Mouse (Mus musculus): ENCODE measurements around the gene Ctsd.

The Ctsd gene

DNA sequence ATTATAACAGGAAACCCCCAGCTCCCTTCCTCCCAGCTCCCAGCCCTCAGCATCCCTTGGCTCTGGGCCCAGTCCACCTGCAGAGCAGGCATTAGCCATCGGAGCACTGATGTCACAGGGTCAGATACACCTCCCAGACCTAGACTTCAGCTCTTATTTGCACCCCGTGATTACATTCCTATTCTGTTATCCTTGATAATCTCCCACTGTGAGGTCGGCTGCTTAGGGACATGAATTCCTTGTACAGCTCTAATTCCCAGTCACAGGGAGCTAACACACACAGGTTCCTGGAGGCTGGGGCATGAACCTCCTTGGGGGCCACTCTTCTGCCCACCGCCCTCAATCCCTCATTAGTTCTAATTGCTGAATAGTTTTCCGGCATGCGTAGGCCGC lies 12.9 kb upstream of the Ctsd start:
- ATAC-seq (ENCODE audit: insufficient number of reproducible peaks, low FRiP score, low TSS enrichment): no peak

DNA sequence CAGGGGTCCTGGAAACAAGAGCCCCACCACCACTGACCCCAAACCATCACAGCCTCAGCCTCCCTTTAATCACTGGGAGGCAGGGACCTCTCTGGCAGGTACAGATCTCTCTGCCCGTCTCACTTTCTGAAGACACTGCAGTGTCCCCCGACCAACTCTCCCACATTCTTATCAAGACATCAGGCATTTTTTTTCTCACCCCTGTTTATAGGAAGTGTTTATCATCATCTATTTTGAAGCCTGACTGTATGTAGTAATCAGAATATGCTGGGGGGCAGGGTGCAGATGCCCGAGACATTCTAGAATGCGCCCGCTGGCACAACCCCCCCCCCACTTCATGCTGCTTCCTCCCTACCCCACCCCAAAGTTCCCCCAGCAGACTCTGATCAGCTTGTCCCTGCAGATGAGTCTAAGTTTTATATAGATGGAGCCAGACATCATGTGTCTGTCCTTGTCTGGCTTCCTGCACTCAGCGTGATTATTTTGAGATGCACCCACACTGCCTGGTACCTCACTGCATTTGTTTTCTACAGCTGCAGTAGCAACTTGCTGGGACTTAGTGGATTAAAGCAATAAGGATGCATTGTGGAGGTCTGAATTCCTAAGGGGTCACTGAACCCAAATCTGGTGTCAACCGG lies 12.4 kb upstream of the Ctsd start:
- ATAC-seq (ENCODE audit: insufficient number of reproducible peaks, low FRiP score, low TSS enrichment): no peak

- ATAC-seq (ENCODE audit: insufficient number of reproducible peaks, low FRiP score, low TSS enrichment): no peak
Observed at GRCm38 (mm10) chr7:142399250-142399649, 11.4 kb upstream of the Ctsd start.

DNA sequence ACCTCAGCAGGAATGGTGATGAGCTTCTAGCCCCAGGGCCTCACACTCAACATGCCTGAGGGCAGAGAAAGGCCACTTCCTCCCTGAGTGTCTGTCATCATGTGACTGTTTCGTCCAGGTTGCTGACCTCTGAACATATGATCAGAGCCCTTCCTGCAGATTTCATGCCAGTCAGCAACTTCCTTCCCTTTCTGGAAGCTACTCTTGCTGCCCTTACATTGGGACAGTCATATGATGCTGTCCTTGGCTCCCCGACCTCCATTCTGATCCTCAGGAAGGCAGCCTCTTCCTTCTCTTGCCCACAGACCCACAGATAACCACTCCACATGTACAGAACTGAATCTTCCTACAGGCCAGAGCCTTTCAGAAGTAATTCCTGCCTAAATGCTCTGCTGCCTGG lies 10.2 kb upstream of the Ctsd start:
- ATAC-seq (ENCODE audit: insufficient number of reproducible peaks, low FRiP score, low TSS enrichment): no peak

DNA sequence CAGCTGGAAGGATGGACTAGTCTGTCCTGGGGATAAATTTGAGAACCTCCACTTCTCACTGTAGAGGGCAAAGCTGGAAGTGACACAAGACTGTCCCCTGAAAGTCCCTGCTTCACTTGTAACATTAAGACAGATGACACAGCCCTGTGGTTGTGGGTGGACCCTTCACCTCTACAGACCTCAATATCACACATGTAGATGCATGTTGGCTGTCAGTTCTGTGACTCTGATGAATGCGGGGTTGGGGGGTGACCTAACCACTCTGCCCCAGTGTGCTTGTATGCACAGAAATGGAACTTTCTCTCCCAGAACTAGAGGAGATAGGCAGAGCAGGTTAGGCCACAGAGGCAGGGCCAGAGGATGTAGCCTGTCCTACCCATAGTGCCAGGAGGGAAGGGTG lies 8.8 kb upstream of the Ctsd start:
- no peak for ATAC-seq (ENCODE audit: insufficient number of reproducible peaks, low FRiP score, low TSS enrichment)

DNA sequence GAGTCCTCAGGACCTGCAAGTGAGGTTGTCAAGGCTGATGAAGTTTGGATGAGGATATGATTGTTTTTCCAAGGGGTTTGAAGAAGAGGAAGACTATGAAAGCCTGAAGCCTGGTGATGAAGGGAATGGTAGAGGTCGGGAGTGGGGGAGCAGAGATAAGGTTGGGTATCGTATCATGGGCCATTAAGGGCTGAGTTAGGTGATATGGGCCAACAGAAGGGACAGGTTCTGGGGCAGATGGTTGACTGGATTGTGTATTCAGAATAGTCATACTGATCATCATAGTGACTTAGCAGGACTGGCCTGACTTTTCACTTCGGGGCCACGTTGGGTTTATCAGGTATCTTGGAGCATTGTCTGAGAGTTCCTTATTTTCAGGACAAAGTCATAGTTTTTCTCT lies 7.6 kb upstream of the Ctsd start:
- no peak for ATAC-seq (ENCODE audit: insufficient number of reproducible peaks, low FRiP score, low TSS enrichment)

- ATAC-seq (ENCODE audit: insufficient number of reproducible peaks, low FRiP score, low TSS enrichment): no peak
Observed at GRCm38 (mm10) chr7:142394261-142395190, 6.7 kb upstream of the Ctsd start.

DNA sequence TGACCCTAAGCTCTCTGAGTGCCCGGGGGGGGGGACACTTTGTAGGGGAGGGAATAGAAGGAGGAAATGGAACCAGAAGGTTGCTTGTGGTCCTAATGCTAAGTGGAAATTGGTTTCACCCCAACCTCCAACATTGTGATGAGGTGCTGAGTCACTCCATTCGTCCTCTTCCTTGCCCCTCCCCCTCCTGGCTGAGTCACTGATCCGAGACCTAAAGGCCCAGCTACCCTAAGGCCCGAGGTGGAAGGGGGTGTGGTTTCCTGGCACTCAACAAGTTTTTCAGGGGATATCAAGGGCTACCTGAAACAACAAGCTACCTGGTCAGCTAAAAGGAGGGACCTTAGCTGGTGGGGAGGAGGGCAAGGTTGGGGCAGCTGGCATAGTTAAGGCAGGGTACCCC lies 5.4 kb upstream of the Ctsd start:
- no peak for ATAC-seq (ENCODE audit: insufficient number of reproducible peaks, low FRiP score, low TSS enrichment)

DNA sequence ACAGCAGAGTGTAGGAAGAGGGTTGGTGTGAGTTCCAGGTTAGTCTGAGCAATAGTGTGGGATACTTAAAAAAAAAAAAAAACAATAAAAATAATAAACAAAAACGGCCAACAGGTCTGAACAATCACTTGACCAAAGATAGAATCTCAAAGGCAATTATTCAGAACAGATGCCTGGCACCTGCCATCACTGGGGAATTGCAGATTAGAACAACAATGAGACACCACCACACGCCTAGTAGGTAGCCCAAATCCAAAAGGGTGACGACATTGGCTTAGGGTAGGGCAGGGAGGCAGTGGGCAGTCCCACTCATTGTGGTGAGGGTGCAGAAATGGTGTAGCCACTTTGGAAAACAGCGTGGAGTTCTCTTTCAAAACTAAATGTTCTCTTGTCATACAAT lies 3.8 kb upstream of the Ctsd start:
- no peak for ATAC-seq (ENCODE audit: insufficient number of reproducible peaks, low FRiP score, low TSS enrichment)

DNA sequence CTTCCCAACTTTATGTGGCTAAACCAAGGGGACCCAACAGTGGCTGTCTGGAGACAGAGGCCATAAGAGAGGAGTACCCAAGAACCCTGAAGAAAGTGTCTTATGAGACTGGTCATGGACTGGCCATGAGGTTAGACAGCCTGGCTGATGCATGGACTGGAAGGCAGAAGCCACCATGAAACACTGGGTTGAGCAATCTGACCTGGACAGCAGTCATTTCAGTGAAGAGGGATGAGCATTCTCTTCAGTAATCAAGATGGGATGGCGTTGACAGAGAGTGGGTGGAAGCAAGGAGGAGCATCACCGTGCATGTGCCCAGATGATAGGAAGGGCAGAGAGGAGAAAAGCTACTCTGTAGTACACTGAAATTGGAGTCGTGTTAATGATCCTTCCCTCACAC lies 3.3 kb upstream of the Ctsd start:
- ATAC-seq (ENCODE audit: insufficient number of reproducible peaks, low FRiP score, low TSS enrichment): no peak

GRCm38 (mm10) chr7:142389961-142390650 lies 2.3 kb upstream of the Ctsd start:
- ATAC-seq (ENCODE audit: insufficient number of reproducible peaks, low FRiP score, low TSS enrichment): no peak

GRCm38 (mm10) chr7:142388740-142389139 lies 902 bp upstream of the Ctsd start:
- no peak for ATAC-seq (ENCODE audit: insufficient number of reproducible peaks, low FRiP score, low TSS enrichment)

DNA sequence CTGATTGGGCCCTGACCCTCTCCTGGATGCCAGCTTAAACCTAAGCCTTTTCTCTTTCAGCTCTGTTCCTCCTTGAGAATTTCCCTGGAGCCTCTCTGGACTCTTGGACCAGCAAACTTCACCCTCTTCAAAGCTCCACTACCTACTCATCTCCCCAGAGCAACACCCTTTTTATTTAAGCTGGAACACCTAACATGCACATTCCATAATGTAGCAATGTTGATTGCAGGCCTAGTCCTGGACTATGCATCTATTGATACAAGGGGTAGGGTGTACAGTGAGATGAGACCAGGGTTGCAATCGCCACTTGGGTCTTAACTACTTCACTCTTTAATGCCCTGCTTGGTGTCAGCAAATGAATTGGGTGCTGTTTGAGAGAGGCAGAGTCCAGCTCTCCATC lies 360 bp upstream of the Ctsd start:
- no peak; the same call in 1 of the 2 replicates for ATAC-seq (ENCODE audit: insufficient number of reproducible peaks, low FRiP score, low TSS enrichment)

DNA sequence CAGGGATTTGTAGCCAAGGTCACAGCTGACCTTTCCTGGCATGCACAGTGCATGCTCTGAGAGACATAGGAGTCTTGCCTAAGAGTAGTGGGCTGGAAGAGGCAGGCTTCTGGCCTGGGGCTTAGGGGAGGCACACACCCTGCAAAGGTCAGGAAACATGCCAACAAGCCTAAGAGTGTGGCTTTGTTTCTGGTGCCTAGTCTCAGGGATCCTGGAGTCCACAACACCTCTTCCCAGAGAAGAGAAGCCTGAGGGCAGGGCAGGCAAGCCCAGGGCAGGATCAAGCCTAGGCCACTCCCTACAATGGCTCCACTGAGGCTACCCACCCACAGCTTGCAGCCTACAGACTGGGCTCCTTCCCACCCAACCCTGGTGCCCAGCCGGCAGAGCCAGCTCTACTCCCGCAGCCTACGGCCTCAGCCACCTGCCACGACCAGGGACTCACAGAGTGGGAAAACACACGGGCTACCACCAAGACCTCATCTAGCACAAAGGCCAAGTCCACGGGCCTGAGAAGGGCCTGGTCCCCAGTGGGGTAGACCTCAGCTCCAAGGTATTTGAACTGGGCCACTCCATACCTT lies 1.1 kb downstream of the Ctsd start:
- no peak for ATAC-seq (ENCODE audit: insufficient number of reproducible peaks, low FRiP score, low TSS enrichment)

GRCm38 (mm10) chr7:142385742-142386403 lies 2.0 kb downstream of the Ctsd start:
- no peak for ATAC-seq (ENCODE audit: insufficient number of reproducible peaks, low FRiP score, low TSS enrichment)

- no peak for ATAC-seq (ENCODE audit: insufficient number of reproducible peaks, low FRiP score, low TSS enrichment)
Observed at GRCm38 (mm10) chr7:142384306-142384705, 3.5 kb downstream of the Ctsd start.

GRCm38 (mm10) chr7:142382567-142382966 lies 5.3 kb downstream of the Ctsd start, which contains the start of gene Gm49369:
Gene Gm49369 (minus strand): TSS chr7:142382667.
- no peak for ATAC-seq (ENCODE audit: insufficient number of reproducible peaks, low FRiP score, low TSS enrichment)

DNA sequence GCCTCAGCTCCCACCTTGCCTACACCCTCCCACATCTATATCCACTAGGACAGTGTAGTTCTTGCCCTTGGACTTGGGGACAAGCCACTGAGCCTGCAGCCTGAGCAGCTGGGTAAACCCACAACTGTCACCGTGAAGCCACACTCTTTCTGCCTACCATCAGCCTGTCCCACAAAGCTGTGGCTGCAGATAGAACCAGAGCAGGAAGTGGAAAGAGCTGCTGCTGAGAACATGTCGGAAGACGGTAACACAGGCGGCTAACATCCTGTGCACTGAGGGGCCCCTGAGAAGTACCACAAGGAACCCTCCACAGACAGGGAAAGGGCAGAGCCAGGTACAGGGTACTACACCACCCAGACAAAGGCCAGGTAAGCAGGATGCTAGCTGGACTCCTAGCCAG lies 6.7 kb downstream of the Ctsd start:
- no peak for ATAC-seq (ENCODE audit: insufficient number of reproducible peaks, low FRiP score, low TSS enrichment)

GRCm38 (mm10) chr7:142379186-142379585 lies 8.7 kb downstream of the Ctsd start:
- ATAC-seq (ENCODE audit: insufficient number of reproducible peaks, low FRiP score, low TSS enrichment): no peak

GRCm38 (mm10) chr7:142377233-142377925 lies 10.5 kb downstream of the Ctsd start:
- ATAC-seq (ENCODE audit: insufficient number of reproducible peaks, low FRiP score, low TSS enrichment): no peak

All from cerebellum, adult (tissue).